Mouse (Mus musculus) megakaryocyte, embryonic 14.5 days (primary cell): ENCODE data around the gene Perm1.

Experiments
- FLI1 ChIP-seq: IDR thresholded peaks from 2 replicates; pipeline ENCODE4 v1.6.1; 2012; ENCODE audit warnings: low read length, inconsistent platforms, mixed read lengths
- GATA1 ChIP-seq: IDR thresholded peaks from 3 replicates; pipeline ENCODE4 v1.6.1; 2012; ENCODE audit warnings: mixed read lengths, low read length, inconsistent platforms, borderline replicate concordance

GRCm38 (mm10) chr4:156169129-156169528 lies 46.5 kb upstream of the Perm1 start:
- TF ChIP-seq FLI1 (no peak), GATA1 (no peak)
